Mouse (Mus musculus): ENCODE measurements around the gene Ssu2. TPM values are rescaled to one million over a fixed set of nuclear protein-coding genes. Genes with fewer than 3 reads are reported as not detected.

Ssu2 gene
- total RNA-seq, 2 experiments from 2014 or later, result 5.1 to 6.5 TPM

DNA sequence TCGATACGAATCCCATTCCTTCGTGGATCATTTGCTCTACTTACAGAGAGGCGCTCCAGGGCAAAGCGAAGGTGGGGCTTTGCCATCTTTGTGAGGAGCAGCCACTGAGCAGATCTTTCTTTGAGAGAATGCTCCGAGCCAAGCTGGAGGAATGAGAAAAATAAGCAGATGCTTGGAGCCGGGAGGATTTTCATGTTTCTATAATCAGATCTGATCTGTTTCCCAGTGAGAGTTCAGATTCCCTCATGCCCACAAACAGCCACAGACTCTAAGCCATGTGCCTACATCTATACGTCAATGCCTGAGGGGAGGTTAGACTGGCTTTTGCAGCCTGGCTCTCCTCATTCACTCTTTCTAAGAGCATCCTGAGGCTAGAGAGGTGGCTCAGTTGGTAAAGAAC is 27.1 kb downstream of the Ssu2 start:
- DNase-seq, result no peak

DNA sequence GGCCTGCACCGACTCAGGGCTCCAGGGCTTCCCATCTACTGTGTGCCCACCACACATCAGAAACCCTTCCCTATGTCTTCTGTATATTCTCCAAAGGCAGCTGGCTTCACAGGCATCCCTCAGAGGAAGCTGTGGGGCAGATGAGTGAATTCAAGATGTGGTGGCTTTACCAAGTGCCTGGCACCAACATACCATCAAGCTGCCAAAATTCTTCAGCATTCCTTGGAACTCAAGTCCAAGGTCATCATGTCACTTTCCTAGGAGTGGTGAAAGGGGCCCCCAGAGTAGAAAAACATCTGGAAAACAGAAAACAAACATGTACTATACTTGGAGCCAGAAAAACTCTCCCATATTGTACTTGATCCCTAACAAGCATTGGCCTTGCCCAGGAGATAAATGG is 28.5 kb downstream of the Ssu2 start:
- DNase-seq, result no peak
- intact Hi-C loops (cut with DNase I), result no loop called here

More for the DNA sequence above, 27.1 kb downstream of the Ssu2 start:
- intact Hi-C loops (cut with DNase I), result loop anchor here (10.0 kb wide), 1 partner anchor 334 kb away; the partner anchor contains the start of gene Rad18

DNA sequence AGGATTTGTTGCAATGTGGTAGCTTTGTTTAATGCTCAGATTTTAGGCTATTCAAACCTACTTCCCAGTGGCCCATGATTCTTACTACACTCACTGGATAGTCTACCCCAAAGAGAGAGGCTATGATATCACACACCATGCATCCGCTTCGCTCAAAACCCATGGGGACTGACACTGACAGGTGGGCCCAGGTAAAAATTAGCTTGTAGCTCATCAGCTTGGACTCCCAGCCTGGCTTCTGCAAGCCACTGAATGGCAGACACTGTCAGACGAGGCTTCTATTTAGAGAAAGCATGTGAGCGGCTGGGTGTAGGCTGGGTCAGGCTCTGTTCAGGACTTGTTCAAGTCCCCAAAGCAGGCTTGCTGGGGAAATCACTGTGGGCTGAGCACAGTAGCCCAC is 37.4 kb downstream of the Ssu2 start:
- intact Hi-C loops (cut with DNase I), result no loop called here

DNA sequence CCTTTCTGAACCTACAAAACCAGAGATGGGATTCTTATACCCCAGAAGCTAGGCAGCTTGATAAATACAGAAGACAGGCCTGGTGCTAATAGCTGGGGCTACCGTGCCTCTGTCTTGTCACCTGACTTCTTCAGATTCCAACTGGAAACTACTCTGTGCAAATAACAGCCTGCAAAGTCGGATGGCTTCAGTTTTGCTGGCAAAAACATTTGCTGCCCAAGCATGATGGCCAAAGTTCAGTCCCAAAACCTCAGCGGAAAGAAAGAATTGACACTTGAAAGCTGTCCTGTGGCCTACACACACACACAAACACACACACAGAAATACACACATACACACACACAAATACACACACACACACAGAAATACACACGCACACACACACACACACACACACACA is 48.8 kb downstream of the Ssu2 start:
- DNase-seq, result no peak
- intact Hi-C loops (cut with DNase I), result no loop called here

More for the DNA sequence above, 37.4 kb downstream of the Ssu2 start:
- DNase-seq, result no peak

DNA sequence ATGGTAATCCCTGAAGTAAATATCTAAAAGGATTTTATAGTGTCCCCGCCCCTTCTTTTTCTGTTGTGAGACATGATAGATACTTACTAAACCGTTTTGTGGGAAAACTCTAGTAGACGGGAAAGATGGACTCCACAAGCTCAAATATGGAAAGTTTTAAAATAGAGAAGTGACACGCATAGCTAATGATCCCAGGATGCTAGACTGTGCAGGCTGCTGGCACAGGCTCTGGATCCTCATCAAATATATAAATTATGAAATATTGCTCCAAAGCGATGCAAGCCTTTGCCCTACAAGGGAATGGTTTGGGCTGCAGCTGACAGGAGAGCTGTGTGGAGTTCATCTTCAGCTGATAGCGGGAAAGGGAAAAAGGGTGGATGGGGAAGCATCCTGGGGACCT is 50.2 kb downstream of the Ssu2 start:
- DNase-seq, result no peak
- intact Hi-C loops (cut with DNase I), result no loop called here

DNA sequence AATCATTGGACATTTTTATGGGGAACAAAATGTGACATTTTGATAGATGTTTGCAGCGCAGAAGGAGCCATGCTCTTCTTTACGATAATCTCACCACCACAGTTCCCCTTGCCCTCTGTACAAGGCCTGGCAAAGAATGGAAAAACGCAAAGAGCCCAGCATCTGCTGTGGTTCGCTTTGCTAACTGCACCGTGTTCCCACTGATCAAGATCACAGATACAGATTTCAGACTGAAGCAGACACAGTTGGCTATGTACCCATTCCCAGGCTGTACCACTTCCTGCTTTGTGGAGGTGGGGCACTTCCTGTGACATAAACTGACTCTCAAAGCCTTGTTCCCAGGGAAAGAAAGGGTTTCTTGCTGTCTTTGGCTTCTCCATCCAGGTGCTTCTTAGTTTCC is 53.9 kb downstream of the Ssu2 start:
- intact Hi-C loops (cut with DNase I), result no loop called here

DNA sequence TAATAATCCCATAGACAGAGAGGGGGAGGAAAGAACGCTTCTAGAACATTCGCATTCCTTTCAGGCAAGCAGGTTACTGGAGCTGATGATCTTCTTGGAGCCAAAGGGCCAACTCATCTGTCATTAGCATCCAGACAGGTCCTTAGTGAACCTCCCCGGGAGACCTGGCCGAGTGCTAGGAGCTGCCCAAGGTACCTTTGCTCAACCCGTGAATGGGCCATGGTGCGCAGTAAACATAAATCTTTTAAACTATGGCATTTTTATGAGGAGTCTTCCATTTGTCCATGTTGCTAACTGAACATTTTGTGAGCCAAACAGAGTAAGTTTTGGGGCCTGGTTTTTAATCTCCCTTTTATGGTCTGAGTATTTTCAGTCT is 56.6 kb downstream of the Ssu2 start:
- no peak for DNase-seq
- intact Hi-C loops (cut with DNase I), result no loop called here

More for the DNA sequence above, 53.9 kb downstream of the Ssu2 start:
- no peak for DNase-seq

DNA sequence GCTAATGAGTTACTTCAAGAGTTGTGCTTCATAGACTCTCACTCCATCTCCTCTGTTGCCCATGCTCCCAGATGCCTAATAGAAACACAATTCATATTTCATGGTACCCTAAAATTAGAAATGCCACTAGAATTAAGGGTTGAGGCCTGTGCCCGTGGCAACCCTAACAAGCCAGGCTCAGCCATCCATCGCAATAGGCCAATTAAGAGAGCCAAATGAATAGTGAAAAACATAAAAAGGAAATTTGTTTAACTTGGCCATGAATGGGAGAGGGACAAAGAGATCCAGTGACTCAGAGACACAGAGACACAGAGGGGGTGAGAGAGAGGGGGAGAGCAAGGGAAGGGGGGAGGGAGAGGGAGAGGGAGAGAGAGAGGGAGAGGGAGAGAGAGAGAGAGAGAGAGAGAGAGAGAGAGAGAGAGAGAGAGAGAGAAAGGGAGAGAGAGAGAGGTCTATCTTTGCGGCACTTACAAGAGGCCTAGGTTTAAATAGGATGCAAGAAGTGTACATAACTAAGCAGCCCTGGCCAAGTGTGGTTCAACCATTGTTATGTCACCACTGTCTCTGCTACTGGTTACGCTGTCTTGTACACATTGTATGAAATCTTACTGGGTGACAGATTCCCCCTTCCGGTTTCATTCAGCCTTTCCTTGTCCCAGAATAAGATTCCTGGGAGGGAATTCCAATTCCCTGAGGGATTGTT is 57.2 kb downstream of the Ssu2 start:
- DNase-seq, result no peak
- intact Hi-C loops (cut with DNase I), result no loop called here

DNA sequence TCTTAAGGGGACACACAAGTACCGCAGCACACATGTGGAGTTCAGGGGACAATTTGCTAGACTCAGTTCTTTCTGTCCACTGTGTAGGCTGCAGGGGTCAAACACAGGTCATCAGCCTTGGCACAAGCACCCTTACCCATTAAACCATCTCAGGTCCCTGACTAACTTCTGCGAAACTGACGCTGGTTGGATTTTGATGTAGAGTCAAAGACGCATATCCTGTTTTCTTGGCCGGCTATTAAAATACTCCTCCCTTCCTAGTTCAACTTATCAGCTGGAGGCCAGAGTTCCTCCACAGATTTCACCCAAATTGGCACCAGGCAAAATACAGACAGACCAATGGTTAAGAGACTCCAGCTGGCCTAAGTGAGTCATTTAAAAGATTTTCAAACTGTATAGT is 60.0 kb downstream of the Ssu2 start:
- DNase-seq, result peak; percentile 28 to 37

DNA sequence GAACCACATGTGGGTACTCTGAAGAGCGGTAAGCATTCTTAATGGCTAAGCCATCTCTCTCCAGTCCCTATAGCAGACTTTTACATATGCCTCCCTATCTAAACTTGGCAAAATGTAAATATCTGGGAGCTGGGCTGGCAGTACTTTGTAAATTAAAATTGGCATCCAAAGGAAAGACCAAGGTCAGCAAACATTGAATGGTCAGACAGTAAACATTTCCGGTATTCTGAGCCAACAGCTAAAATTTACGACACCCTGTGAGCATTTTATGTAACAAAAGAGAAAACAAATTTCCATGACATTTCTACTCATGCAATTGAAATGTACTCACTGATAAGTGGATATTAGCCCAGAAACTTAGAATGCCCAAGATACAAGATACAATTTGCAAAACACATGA is 62.6 kb downstream of the Ssu2 start:
- intact Hi-C loops (cut with DNase I), result no loop called here
- DNase-seq, result no peak

More for the DNA sequence above, 60.0 kb downstream of the Ssu2 start:
- intact Hi-C loops (cut with DNase I), result no loop called here

DNA sequence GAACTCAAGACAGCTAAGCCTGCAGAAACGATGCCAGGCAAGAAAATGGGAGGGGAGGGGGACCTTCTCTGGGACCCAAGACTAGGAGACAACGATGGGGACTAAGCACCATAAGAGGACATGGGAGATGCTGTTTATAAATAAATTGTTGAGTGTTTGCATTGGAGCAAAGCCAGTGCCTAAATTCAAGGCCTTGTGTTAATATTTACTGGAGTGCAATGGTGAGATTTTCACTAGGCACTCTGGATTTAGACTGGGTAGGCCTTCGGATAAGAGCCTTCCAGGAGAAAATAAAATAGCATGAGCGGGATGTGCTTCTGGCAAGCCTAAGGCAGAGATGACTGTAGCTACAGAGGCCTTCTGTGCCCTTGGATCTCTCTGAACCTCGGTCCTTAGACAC is 64.9 kb downstream of the Ssu2 start:
- intact Hi-C loops (cut with DNase I), result no loop called here
- DNase-seq, result no peak

DNA sequence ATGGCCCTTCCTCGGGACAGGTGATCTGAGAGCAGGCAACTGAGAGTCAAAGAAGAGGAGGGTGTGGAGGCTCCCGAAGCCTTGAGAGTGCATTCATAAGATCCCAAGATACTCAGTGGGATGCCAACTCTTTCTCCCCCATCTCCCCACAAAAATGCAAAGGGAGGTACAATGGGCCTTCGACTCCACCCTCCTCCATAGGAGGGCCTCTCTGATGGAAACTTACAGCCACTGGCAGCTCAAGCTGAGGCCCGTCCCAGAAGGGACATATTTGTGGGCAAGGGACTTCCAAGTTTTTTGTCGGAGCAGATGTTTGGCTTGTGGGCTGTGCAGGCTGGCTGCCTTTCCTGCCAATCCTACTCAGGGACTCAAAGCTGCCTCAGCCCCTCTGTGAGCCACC is 67.1 kb downstream of the Ssu2 start:
- DNase-seq, result no peak
- intact Hi-C loops (cut with DNase I), result no loop called here

DNA sequence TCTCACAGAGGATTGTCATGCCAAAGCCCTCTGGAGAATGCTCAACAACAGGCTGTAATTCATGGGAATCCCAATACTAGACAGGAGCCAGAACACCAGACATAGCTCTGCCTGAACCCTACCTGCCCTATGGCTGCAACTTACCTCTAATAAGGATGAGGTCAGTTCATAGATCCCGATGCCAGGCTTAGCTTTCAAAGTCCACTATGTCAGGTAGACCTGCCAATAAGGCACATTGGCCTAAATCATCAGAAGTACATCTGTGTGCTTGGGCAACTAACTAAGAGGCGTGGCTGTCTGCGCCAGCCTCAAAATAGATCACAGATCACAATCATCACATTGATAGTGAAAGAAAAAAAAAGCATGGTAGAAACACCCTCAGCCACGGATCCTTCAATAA is 68.4 kb downstream of the Ssu2 start:
- DNase-seq, result no peak
- intact Hi-C loops (cut with DNase I), result no loop called here

DNA sequence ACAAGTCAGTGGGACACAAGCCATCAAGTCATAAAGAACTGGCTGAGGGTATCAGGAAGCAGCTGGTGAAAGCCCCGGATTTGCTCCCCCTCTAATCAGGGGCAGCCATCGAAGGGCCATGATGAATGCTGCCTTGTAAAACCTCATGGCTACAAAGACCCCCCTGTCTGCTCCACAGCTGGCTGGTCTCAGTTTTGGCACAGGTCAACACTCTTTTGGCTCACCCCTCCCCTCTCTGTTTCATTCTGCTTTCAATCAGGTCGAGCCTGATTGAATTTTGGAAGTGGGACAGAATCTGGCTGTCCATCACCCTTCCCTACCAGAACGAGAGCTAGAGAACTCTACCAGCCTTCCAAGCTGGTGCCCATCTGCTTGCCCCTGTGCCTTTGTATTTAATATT is 76.4 kb downstream of the Ssu2 start:
- DNase-seq, result no peak
- intact Hi-C loops (cut with DNase I), result no loop called here

DNA sequence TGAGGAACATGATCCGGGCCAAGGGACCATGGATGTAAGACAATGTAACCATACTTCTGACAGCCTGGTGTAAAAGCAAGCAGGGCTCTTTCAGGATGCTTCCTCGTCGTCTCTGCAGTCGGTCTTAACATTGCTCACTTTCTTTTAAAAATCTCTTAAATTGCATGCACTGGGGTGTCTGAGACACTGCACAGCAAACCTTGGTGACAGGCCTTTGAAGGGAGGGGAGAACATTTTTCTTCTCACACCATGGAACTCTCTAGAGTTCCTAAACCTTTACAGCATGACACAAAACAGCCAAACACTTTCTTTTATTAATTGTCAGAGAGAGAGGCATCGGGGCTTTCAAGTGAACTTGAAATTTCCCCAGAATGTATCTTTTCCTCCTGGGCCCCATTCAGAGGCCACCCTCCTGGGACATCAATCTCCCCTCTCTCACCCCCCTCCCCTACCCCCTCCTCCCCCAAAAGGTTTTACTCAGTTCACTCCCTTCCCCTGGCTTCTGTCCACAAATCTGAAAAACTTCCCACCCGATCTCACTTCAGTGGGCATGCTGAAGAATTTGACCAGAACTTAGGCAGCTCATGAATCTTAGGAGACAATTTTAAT is 78.4 kb downstream of the Ssu2 start:
- intact Hi-C loops (cut with DNase I), result no loop called here

More for the DNA sequence above, 78.4 kb downstream of the Ssu2 start:
- DNase-seq, result no peak

Other genes starting within 250 kb of the Ssu2 start
- 10 to 100 TPM; 34.2 to 45.3 TPM for gene Lmcd1, start 114.3 kb downstream of the Ssu2 start, total RNA-seq (2021)
- 100 to 1,000 TPM; 157 to 162 TPM for gene Cav3, start 71.5 kb upstream of the Ssu2 start, total RNA-seq (2021)
- under 1 TPM; 0.15 to 0.26 TPM for gene Oxtr, start 101.9 kb upstream of the Ssu2 start, total RNA-seq (2021)